Mouse (Mus musculus) G1E (cell line): Measurements from ENCODE around the gene Rpe.

Experiments
- CTCF ChIP-seq: IDR thresholded peaks from 2 replicates; pipeline ENCODE4 v1.5.1; 2012; ENCODE audit warnings: low read depth, low read length, inconsistent platforms, mixed read lengths
- GATA1 ChIP-seq: IDR thresholded peaks from 2 replicates; pipeline ENCODE4 v1.6.1; 2012; ENCODE audit warnings: borderline replicate concordance, low read length, inconsistent platforms, mixed read lengths
- GATA2 ChIP-seq: IDR thresholded peaks from 2 replicates; pipeline ENCODE4 v1.6.1; 2012; ENCODE audit warnings: low read depth, low read length, inconsistent platforms, borderline replicate concordance
- POLR2AphosphoS5 ChIP-seq: IDR thresholded peaks from 2 replicates; pipeline ENCODE4 v1.6.1; 2012; ENCODE audit warnings: low read depth, low read length, inconsistent platforms; ENCODE audit not compliant: insufficient replicate concordance
- TAL1 ChIP-seq: conservative IDR thresholded peaks from 2 replicates; pipeline ENCODE4 v1.6.1; 2012; ENCODE audit warnings: low read depth, low read length, inconsistent platforms, mixed read lengths

DNA sequence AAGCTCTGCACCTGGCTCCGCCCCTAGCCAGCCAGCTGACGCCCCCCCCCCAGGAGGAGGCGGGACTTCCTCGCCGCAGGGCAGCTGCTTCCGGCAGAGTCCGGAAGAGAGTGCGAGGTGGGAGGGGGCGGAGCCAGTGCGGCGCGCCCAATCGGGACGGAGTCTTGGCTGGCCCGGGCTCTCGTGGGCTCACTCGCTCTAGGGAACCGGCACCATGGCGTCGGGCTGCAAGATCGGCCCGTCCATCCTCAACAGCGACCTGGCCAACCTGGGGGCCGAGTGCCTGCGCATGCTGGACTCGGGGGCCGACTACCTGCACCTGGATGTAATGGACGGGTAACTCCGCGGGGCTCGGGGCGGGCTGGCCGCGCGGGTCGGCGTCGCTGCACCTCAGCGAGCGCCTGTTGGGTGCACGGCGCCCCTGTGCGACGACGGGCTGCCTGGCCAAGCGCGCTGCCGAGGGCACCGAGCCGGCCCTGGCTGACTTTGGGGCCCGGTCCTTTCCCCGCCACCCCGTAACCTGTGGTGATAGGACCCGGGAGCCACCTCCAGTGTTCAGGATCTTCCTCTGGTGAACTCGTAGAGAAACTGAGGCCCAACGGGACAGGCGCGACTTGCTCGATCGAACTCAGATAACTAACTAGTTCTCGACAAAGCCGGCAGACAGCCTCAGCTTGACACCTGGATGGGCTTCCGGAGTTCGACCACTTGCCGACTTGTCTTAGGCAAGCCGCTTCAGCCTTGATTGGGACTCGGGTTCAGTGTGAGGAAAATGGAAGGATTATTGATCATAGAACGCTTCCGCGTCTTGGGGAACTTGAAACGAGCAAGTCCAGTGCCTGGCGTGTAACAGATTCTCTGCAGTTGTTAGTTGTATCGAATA lies at the start of gene Rpe:
- TF ChIP-seq CTCF: no peak
- no peak for TF ChIP-seq GATA2
- TF ChIP-seq GATA1: no peak
- TF ChIP-seq TAL1: no peak
- TF ChIP-seq POLR2AphosphoS5: no peak
